Mouse (Mus musculus) hindbrain, postnatal 0 days (tissue): ENCODE results near the gene Adh1. TPM values are rescaled to one million over a fixed set of nuclear protein-coding genes. Genes with fewer than 3 reads are reported as not detected.

ENCODE experiments used
- ATAC-seq: fragments of 200-750 bp; cut with Nextera tagmentation; 2 replicates; pipeline ENCODE4 v1.8.0; 2017; ENCODE audit warnings: mild to moderate bottlenecking, moderate TSS enrichment, moderate library complexity
- DNase-seq: peaks from one replicate; pipeline ENCODE4 v3.0.0-alpha.2; 2015; ENCODE audit warnings: low spot score
- H3K27ac ChIP-seq: fragments of 300-500 bp; sonication (generic); 2 replicates; pipeline ENCODE4 v1.5.1; 2014; ENCODE audit warnings: mild to moderate bottlenecking
- H3K27me3 ChIP-seq: fragments of 300-500 bp; sonication (generic); 2 replicates; pipeline ENCODE4 v1.6.1; 2014; ENCODE audit warnings: low read length, mixed read lengths; ENCODE audit not compliant: insufficient read depth
- H3K36me3 ChIP-seq: fragments of 300-500 bp; sonication (generic); 2 replicates; pipeline ENCODE4 v1.6.1; 2014; ENCODE audit warnings: low read length, mixed read lengths; ENCODE audit not compliant: insufficient read depth
- H3K4me1 ChIP-seq: fragments of 300-500 bp; sonication (generic); 2 replicates; pipeline ENCODE4 v1.6.1; 2014; ENCODE audit warnings: antibody characterized with exemption, low read length, mixed read lengths; ENCODE audit not compliant: insufficient read depth
- H3K4me2 ChIP-seq: fragments of 300-500 bp; sonication (generic); 2 replicates; pipeline ENCODE4 v1.6.1; 2014; ENCODE audit warnings: low read depth, mild to moderate bottlenecking, low read length, moderate library complexity, mixed read lengths
- H3K4me3 ChIP-seq: fragments of 300-500 bp; sonication (generic); 2 replicates; pipeline ENCODE4 v1.5.1; 2014; ENCODE audit warnings: low read length
- H3K9ac ChIP-seq: fragments of 300-500 bp; sonication (generic); replicated peaks from 2 replicates; pipeline ENCODE4 v1.6.1; 2014; ENCODE audit warnings: mild to moderate bottlenecking, low read length, moderate library complexity, mixed read lengths
- H3K9me3 ChIP-seq: fragments of 300-500 bp; sonication (generic); 2 replicates; pipeline ENCODE4 v1.6.1; 2016; ENCODE audit warnings: low read length, mixed read lengths
- CTCF ChIP-seq: IDR thresholded peaks from 2 replicates; pipeline ENCODE4 v1.5.1; 2016; ENCODE audit warnings: antibody characterized with exemption, control low read depth, low read depth
- WGBS: fragments of 180-500 bp; shearing (Covaris S2); extraction: QIAGEN DNeasy Blood & Tissue Kit; methylation state at CpG from one replicate; pipeline ENCODE4 v1.1.7; 2014; 5-methylcytosine and 5-hydroxymethylcytosine counted together
- polyA plus RNA-seq: library from polyadenylated mRNA; unstranded; fragments of >200 nt; fragmentation: Nextera tagmentation; extraction: Ambion mirVana; gene quantifications from 2 replicates; pipeline ENCODE4 v1.2.1, GENCODE M21; 2015
- total RNA-seq: library from RNA; depleted of rRNA; stranded (reverse); fragments of >200 nt; gene quantifications from 2 replicates; pipeline ENCODE4 v1.2.3, GENCODE M21; 2014

The Adh1 gene
- total and polyA plus RNA-seq, 2 experiments from 2014 or later, result 1.3 to 4.5 TPM

DNA sequence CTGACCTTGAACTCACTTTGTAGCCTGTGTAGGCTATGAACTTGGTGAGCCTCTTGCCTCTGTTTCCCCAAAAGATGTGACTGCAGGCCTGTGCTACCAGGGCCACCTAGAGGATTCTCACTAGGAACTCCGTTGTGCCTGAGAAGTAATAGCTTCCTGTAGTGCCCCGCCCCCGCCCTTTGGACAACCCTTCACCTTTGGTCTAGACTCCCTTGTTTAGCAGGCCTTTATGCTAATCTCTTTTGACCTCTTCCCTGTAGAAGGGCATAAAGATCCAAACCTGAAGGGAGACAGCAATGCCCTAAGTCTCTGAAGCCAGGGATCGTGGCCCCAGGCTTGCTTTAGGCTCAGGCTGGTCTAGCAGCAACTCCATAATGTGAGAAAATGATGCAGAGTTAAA, 38.3 kb upstream of the Adh1 start:
- DNase-seq, result no peak
- Histone ChIP-seq H3K4me1 (no peaks in the 10 kb centered on the region), H3K36me3 (no peaks in the 10 kb centered on the region), H3K4me2 (no peak overlapping the region), H3K9ac (no peak overlapping the region), H3K4me3 (no peak overlapping the region), H3K27ac (no peak overlapping the region), H3K9me3 (no peaks in the 10 kb centered on the region), H3K27me3 (no peaks in the 10 kb centered on the region)
- ATAC-seq, result no peak
- no peak for TF ChIP-seq CTCF
- 72% methylated on average over 4 of the region's 4 CpGs for WGBS

DNA sequence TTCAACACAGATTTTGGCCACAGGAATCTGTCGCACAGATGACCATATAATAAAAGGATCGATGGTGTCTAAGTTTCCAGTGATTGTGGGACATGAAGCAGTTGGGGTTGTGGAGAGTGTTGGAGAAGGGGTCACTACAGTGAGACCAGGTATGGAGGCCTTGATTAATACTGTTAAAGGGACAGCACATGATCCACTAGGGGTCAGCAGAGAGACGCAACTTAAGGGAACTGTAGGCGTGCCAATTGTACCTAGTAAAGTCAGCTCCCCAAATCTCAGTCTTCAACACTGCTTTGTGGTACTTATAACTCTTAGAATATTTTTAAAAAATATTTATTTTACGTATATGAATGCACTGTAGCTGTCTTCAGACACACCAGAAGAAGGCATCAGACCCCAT, 37.8 kb upstream of the Adh1 start:
- H3K4me1 ChIP-seq, result no peaks in the 10 kb centered on the region
- H3K36me3 ChIP-seq, result no peaks in the 10 kb centered on the region
- no peak overlapping the region for H3K4me2 ChIP-seq
- 62% methylated on average over 5 of the region's 5 CpGs for WGBS
- H3K27ac ChIP-seq, result no peak overlapping the region
- no peaks in the 10 kb centered on the region for H3K27me3 ChIP-seq
- peak; percentile 66 for TF ChIP-seq CTCF
- peak; percentile 63; the same call in 1 of the 2 replicates for ATAC-seq
- H3K9ac ChIP-seq, result no peak overlapping the region
- H3K4me3 ChIP-seq, result no peak overlapping the region
- H3K9me3 ChIP-seq, result no peaks in the 10 kb centered on the region
- DNase-seq, result peak; percentile 77

DNA sequence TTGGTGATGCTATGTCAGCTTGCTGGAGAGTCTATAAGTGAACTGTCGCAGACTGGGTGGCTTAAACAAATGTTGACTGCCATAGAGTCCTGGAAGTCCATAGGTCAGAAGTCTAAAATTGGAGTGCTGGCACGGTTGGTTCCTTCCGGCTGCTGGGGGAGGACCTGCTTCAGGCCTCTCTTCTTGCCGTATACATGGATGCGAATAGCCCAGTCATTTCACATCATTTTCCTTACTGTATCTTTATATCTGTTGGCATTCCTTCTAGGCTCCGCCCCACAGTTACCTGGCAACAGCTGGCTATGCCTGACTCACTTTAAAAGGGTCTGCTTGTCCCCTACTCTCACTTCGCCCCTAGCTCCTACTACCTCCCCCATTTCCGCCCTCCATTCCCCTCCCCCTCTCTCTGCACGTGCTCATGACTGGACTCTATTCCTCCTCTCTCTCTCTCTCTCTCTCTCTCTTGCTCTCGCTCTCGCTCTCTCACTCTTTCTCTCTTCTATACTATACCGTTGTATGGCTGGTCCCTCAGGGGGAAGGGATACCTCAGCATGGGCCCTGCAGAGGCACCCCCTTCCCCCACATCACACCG, 36.3 kb upstream of the Adh1 start:
- no peak for TF ChIP-seq CTCF
- no peak for DNase-seq
- no peak overlapping the region for H3K4me2 ChIP-seq
- no peak for ATAC-seq
- WGBS, result 84% methylated on average over 13 of the region's 13 CpGs
- no peaks in the 10 kb centered on the region for H3K9me3 ChIP-seq
- no peak overlapping the region for H3K4me3 ChIP-seq
- no peaks in the 10 kb centered on the region for H3K4me1 ChIP-seq
- H3K36me3 ChIP-seq, result no peaks in the 10 kb centered on the region
- no peak overlapping the region for H3K9ac ChIP-seq
- H3K27ac ChIP-seq, result no peak overlapping the region
- no peaks in the 10 kb centered on the region for H3K27me3 ChIP-seq

DNA sequence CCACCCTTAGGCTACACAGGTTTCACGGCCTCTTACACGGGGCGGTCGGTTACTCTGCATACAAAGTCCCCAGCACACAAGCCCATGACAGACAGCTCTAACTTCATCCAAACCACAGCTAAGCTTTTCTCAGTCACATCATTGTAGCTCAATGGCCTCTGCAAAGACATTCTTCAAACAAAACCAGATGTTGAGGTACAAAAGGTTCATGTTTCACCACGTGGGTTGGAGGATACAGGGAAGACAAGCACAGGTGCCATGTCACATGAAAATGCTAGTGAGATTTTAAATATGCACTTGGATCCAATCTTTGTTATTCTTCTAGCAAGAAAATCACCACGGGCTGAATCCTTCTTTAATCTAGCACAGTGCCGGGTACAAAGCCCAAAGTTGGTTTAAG, 35.5 kb upstream of the Adh1 start:
- ATAC-seq (no peak), DNase-seq (no peak)
- Histone ChIP-seq H3K27ac (no peak overlapping the region), H3K9me3 (no peaks in the 10 kb centered on the region), H3K4me3 (no peak overlapping the region), H3K4me1 (no peaks in the 10 kb centered on the region), H3K27me3 (no peaks in the 10 kb centered on the region), H3K4me2 (no peak overlapping the region), H3K9ac (no peak overlapping the region), H3K36me3 (no peaks in the 10 kb centered on the region)
- 71% methylated on average over 7 of the region's 7 CpGs for WGBS
- no peak for TF ChIP-seq CTCF

DNA sequence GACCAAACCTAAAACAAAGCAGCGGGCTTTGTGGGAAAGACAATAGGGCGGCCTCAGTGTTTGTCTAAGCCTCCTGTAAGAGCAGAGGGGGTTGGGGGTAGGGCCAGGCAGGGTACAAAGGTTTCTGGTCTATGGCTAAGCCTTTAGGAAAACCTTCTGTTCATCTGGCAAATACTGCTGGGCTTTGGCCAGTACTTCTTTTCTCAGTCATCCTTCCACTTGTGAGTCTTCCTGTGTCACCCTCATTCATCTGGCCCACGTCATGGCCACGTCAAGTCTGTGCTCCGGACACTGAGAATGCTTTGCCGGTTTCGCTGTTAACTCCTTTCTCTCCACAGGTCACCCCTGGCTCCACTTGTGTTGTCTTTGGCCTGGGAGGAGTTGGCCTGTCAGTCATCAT, 34.9 kb upstream of the Adh1 start:
- Histone ChIP-seq H3K4me3 (no peak overlapping the region), H3K9me3 (no peaks in the 10 kb centered on the region), H3K9ac (no peak overlapping the region), H3K36me3 (no peaks in the 10 kb centered on the region), H3K27me3 (no peaks in the 10 kb centered on the region), H3K4me2 (no peak overlapping the region), H3K4me1 (no peaks in the 10 kb centered on the region), H3K27ac (no peak overlapping the region)
- no peak for DNase-seq
- TF ChIP-seq CTCF, result no peak
- 41% methylated on average over 7 of the region's 7 CpGs for WGBS
- ATAC-seq, result no peak

DNA sequence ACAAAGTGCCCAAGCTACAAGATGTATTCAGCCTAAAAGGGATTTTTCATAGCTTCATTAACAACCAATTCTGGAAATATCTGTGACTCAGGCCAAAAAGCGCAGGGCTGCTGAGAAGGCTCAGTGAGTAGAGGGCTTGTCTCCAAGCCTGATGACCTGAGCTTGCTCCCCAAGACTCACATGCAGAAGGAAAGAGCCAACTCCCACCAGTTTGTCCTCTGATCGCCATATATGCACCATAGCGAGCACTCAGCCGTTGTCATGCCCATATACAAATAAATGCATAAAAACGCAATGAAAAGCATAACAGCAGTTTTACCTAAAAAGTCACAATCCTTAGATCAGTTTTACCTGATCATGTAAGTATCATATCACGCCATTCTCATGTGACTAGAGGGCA, 34.3 kb upstream of the Adh1 start:
- DNase-seq (no peak), ATAC-seq (no peak)
- no peaks in the 10 kb centered on the region for H3K9me3 ChIP-seq
- 96% methylated on average over 6 of the region's 6 CpGs for WGBS
- no peak for TF ChIP-seq CTCF
- H3K36me3 ChIP-seq, result no peaks in the 10 kb centered on the region
- no peaks in the 10 kb centered on the region for H3K4me1 ChIP-seq
- no peak overlapping the region for H3K27ac ChIP-seq
- H3K9ac ChIP-seq, result no peak overlapping the region
- H3K4me2 ChIP-seq, result no peak overlapping the region
- no peaks in the 10 kb centered on the region for H3K27me3 ChIP-seq
- H3K4me3 ChIP-seq, result no peak overlapping the region

DNA sequence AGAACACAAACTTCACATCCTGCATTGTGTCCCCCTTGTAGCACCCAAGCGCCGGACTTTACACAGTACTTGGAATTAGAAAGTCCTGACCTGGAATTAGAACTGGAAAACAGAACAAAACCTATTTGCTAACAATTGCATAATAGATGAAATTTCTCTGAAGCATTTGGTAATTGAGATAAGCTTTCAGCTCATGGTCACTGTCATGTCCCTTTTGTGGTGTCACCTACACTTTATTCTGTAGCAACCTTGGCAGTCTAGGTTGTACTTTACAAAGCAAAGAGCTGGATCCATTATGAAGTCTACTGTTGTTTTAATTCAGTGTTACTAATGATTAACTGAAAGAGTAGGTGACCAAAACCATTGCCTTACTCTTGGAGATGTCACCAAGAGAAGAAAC, 33.7 kb upstream of the Adh1 start:
- Histone ChIP-seq H3K9me3 (no peaks in the 10 kb centered on the region), H3K9ac (no peak overlapping the region), H3K4me2 (no peak overlapping the region), H3K4me1 (no peaks in the 10 kb centered on the region), H3K27me3 (no peaks in the 10 kb centered on the region), H3K27ac (no peak overlapping the region), H3K36me3 (no peaks in the 10 kb centered on the region), H3K4me3 (no peak overlapping the region)
- TF ChIP-seq CTCF, result no peak
- DNase-seq (no peak), ATAC-seq (no peak)
- 96% methylated on average over 2 of the region's 2 CpGs for WGBS
